Mouse (Mus musculus): Measurements from ENCODE around the gene Mroh7.

The Mroh7 gene

DNA sequence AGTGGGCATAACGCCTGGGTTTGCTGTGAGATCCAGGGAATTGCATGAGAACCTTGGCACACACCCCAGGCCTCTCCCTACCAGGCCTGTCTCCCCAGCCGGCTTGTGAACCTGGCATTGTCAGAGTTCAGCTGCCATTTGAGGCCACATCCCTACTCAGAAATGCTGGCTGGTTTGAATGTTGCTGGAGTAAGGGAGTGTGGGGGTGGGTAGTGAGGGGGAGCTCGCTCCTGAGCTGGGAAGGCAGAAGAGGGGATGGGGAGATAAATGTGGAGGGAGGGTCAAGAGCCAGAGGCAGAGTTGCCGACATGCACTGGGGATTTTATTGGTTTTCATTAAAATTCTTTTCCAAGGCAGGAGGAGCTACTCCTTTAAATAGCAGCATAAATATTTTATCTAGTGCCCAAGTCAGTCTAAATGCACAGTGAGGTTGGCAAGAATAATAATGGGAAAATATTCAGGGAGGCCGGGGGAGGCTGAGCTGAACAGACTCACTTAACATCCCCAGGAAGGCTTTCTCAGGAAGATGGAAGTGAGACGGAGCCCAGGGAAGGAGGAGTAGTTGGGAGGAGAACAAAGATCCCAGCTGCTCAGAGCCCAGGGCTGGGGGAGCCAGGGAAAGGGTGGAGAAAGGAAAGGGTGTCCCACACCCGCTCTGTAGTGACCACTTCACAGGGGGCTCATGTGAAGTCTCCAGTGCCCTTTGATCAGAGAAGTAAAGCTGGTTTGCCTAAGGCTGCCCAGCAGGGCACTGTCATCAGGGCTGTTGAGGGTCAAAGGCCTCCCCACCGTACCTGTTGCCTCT, 97.2 kb downstream of the Mroh7 start:
- no peak for DNase-seq (ENCODE audit: low read depth, low spot score)

DNA sequence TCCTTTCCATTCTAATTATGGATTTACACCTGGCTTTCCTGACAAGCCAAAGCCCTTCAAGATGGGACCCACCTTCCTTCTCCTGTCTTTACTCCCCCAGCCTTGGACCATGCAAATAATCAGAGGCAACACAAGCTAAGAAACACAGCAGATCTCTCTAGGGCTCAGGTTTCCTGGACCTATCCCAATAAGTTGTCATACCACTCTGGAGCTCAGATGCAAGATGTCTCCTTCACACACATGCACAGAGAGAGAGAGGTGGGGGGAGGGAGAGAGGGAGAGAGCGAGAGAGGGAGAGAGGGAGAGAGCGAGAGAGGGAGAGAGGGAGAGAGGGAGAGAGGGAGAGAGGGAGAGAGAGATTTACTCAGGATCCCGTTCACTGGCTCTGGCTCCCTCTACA, 98.4 kb downstream of the Mroh7 start:
- no peak for DNase-seq (ENCODE audit: low read depth, low spot score)

Data from forelimb bud, embryonic 11.5 days (tissue).